Mouse (Mus musculus): ENCODE measurements around the gene Mcm2.

GRCm38 (mm10) chr6:88916153-88916552 lies 17.6 kb upstream of the Mcm2 start:
- TF ChIP-seq FLI1 (IDR thresholded peaks at IDR 0.05; ENCODE audit: low read length) (no peak), GATA1 (IDR thresholded peaks at IDR 0.05; ENCODE audit: borderline replicate concordance, low read length) (no peak)
